Mouse (Mus musculus) ovary, adult 10 weeks (tissue): Measurements from ENCODE around the gene Fbxw25. TPM values are rescaled to one million over a fixed set of nuclear protein-coding genes. Genes with fewer than 3 reads are reported as not detected.

Source experiments
- polyA plus RNA-seq: library from polyadenylated mRNA; stranded (reverse); fragments of 350-450 nt; fragmentation: Illumina TruSeq; extraction: RNeasy Lipid Tissue Mini Kit (QIAGEN cat#74804); gene quantifications from one replicate; pipeline ENCODE4 v1.2.3, GENCODE M21; 2014

The Fbxw25 gene
- polyA plus RNA-seq = 2.7 TPM

GRCm38 (mm10) chr9:109664552-109664951 lies at the start of gene Fbxw25:
Gene Fbxw25, minus strand, starts transcription at chr9:109664652.

GRCm38 (mm10) chr9:109702600-109702999 lies 38.1 kb upstream of the Fbxw25 start, which contains the start of gene Fbxw18:
Gene Fbxw18, minus strand, starts transcription at chr9:109702700.

DNA sequence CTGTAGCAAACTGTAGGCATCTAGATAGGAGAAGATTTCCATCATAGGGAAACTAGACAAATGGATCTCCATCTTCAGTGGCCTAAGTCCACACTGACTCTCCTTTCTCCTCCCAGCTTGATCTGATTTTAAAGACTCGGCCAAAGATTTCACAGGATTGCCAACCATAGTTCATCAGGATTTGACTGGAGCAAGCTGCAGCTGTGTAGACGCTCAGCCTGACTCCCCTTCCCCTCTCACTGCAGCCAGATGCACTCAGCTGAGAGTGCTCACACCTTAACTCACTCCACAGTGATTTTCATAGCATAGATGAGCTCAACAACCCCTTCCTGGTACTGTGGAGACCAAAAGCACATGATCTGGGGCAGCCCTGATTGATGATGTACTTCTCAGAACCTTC lies 38.5 kb downstream of the Fbxw25 start, which contains the start of gene Fbxw24:
Fbxw24 (minus strand) TSS at position 101 of the 400 bp plus-strand sequence.

Other genes starting within 250 kb of the Fbxw25 start
- gene Fbxw16, start 215.5 kb downstream of the Fbxw25 start, polyA plus RNA-seq = 28.6 TPM
- 30.1 TPM for gene Fbxw19, start 168.8 kb downstream of the Fbxw25 start, polyA plus RNA-seq
- 71.9 TPM for gene Fbxw15, start 96.4 kb downstream of the Fbxw25 start, polyA plus RNA-seq
- 75.2 TPM for gene Fbxw24, start 38.6 kb downstream of the Fbxw25 start, polyA plus RNA-seq
- gene Fbxw18, start 38.0 kb upstream of the Fbxw25 start, polyA plus RNA-seq = 51.3 TPM
- 18.6 TPM for gene Fbxw26, start 81.4 kb upstream of the Fbxw25 start, polyA plus RNA-seq
- gene Fbxw27, start 126.0 kb upstream of the Fbxw25 start, polyA plus RNA-seq = 9.7 TPM
- 3.1 TPM for gene Spink8, start 147.6 kb upstream of the Fbxw25 start, polyA plus RNA-seq
- 3.1 TPM for gene Nme6, start 168.1 kb upstream of the Fbxw25 start, polyA plus RNA-seq
- not detected for gene Camp, start 185.0 kb upstream of the Fbxw25 start, polyA plus RNA-seq
- gene Cdc25a, start 210.9 kb upstream of the Fbxw25 start, polyA plus RNA-seq = 27.1 TPM